Mouse (Mus musculus) right cerebral cortex, postnatal 14 days (tissue): Measurements from ENCODE around the gene Dab1.

Source experiments
- DNase-seq: peaks from one replicate; pipeline ENCODE4 v3.0.0; 2022

Gene Dab1

DNA sequence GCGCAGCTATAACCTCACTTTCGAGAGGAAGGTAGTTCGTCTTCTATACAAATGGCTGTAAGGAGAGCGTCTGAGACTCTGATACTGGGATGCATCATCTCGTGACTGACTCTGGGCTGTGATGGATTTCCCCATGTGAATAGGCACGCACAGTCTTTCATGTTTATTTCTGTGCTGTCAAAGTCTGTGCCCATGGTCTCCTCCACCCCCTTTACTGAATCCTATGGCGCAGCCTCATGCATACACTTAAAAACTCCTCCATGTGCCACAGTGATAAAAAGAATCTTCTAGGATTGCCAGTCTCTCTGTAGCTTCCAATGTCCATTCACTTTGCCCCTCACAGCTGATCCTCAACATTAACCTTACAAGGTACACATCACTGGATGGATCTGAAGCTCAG, 1009.5 kb downstream of the Dab1 start:
- DNase-seq = no peak

DNA sequence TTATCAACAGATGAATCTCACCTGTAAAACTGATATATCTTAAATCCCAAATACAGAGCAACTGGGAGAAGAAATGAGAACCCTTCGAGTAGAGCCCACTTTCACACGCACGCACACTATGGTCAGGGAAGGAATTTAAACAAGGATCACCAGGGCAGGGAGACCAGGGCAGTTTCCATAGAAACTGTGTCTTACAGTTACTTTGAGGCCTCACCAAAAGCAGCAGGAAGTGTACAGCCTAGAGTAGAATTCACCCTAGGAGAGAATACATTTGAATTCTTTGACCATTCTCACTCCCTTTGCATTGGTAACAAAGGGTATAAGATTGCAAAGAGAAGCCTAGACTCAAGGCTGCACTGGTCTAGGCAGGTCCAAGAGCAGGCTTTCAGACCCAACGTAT, 1017.9 kb downstream of the Dab1 start:
- DNase-seq = no peak

GRCm38 (mm10) chr4:104640617-104641016, 1021.5 kb downstream of the Dab1 start:
- no peak for DNase-seq

DNA sequence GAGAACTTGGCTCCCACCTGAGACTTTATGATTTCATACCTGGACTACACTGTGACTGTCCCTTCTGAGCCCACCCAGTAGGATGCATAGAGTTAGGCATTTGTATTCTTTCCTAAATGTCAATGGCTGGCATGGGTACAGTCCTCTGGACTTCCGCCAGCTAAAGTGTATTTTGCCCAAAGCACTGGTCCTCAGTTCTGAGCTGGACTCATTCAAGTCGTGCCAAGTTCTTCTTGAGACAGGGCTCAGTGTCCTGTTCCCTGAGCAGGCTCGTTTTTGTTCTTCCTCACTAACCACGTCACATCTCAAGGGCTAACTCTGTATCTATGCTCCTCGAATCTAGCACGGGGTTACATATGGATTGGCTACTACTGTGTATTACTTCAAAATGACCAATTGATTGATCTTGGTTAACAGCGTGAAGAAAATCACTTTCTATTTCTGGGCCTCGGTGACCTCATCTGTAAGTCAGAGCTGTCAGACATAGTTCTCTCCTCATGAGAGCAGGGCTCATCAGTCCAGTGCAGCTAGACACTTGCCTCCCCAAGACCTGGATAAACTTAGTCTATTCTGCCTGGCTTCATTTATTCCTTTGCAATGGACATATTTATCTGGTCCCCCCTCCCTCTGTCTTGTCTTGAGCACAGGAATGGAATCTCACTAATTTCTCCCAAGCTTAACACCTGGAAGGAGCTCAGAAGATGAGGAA, 1023.8 kb downstream of the Dab1 start:
- no peak for DNase-seq

DNA sequence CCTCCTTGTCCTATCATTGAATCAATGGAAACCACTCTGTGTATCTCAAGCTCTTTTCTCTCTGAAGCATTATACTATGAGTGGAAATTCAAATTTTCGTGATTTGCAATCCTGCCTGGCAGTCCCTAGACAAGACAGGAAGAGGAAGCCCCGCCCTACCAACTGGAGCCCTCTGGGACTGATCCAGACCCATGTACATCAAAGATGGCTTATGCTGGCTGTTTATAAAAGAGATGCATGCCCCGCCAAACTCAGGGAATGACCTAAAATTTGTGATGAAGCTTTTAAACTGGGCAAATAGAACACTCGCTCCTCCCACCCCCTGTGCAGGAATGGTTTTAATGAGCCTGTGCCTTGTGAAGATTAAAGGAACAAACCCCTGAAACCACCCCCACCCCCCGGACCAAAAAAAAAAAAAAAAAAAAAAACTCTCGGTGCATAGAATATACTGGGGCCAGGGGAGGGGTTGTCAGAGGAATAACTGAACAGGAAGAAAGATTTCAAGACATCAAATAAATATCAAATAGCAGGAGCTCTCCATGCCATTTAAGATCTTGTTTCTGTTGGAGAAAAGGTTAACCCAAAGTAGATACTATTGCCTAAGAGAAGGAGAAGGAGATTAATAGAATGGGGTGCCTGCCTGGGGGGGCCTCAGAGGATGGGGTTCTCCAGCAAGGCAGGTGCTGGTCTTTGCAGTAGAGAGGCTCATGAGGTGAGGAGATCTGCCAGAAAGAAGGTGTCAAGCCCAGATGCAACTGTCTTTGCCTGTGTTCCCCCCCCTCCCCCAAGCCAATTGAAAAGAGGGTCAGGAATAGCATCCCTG, 1024.6 kb downstream of the Dab1 start:
- peak; percentile 43 for DNase-seq

GRCm38 (mm10) chr4:104644357-104644630, 1025.1 kb downstream of the Dab1 start:
- DNase-seq = no peak

GRCm38 (mm10) chr4:104644862-104645261, 1025.7 kb downstream of the Dab1 start:
- DNase-seq = no peak

- DNase-seq = no peak
Observed at GRCm38 (mm10) chr4:104651761-104652160, 1032.6 kb downstream of the Dab1 start.

- no peak for DNase-seq
Observed at GRCm38 (mm10) chr4:104656728-104657127, 1037.6 kb downstream of the Dab1 start.

GRCm38 (mm10) chr4:104662841-104663614, 1043.9 kb downstream of the Dab1 start:
- no peak for DNase-seq

DNA sequence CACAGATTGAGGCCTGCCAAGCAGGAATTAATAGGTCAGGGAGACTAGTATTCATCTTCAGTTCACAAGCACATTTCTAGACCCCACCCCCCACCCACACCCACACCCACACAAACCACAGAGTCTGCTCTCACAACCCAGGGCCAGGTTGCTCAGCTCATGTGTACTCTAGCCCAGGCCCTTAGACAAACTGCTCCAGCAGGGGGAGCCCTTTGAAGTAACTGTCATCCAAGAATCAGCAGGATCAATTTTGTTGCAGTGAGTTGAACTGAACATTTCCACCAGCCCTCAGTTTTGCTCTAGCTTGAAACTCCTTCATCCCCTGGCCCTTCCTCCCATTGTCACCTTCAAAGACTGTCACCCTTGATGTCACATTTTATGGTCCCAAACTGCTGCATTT, 1046.4 kb downstream of the Dab1 start:
- peak; percentile 64 for DNase-seq

DNA sequence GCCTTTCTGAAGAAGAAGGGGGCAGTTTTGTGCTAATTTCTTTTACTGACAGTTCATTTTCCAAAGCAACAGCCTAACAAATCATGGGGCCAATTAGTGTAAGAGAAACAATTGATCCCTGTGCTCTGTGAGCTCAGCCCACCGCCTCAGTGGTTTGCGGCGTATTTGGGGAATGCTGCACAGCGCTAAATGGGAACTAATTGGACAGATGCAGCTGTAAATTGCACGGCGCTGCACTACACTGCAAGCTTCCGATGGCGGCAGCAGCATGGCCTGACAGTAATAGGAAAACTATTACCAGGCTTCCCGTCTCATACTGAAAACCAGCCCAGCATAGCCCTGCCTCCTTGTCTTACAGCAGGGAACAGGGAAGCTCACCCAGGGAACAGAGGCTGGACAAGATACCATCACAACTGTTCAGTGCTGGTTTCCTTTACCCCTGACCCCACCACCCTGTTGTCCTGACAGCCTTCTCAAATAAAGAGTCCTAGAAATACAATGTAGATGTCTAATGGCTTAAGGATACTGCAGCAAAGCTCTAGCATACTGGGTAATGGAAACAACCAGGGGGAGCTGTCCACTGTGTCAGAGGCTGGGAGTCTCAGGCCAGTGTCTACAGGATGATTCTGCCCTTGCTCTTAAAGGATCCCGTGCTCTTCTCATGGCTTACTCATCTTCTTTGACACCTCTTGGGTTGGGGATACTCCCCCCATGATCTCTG, 1047.8 kb downstream of the Dab1 start:
- DNase-seq = no peak

- DNase-seq = no peak
Observed at GRCm38 (mm10) chr4:104668061-104668460, 1048.9 kb downstream of the Dab1 start.

DNA sequence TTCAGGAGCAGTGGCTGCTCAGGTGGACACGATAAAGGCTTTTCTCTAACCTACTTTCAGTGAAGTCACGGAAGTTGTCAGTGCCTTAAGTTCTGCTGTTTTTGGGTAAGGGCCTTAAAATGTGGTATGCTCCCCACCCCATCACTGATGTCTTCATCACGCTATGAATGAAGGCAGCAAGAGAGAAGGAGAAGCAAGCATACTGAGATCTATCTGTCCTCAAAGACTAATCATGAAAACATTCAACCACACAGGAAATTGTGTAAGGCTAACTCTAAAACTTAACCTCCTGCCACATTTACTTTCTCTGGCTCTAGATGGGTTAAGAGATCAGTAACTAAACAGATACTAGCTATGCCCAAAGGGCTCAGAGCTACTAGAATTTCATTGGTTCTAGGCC, 1050.2 kb downstream of the Dab1 start:
- DNase-seq = no peak

DNA sequence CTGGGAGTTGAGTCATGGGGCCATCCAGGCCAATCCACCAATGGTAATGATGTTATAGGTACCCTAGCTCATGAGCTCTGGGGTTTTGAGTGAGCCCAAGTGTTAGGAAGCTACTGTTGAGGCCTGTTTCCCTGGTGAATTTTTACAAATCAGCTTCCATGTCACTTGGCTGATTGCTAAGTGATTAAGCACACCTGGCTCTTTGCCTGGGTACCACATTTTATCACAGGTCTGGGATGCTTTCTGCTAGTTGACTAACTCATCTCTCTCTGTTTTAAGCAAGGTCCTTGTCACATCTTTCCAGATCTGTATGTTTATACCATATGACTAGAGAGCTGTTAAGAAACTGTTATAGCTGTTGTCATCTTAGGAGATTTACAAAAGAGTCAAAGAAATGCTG, 1051.6 kb downstream of the Dab1 start:
- DNase-seq = no peak

- DNase-seq = no peak
Observed at GRCm38 (mm10) chr4:104673317-104673716, 1054.2 kb downstream of the Dab1 start.

DNA sequence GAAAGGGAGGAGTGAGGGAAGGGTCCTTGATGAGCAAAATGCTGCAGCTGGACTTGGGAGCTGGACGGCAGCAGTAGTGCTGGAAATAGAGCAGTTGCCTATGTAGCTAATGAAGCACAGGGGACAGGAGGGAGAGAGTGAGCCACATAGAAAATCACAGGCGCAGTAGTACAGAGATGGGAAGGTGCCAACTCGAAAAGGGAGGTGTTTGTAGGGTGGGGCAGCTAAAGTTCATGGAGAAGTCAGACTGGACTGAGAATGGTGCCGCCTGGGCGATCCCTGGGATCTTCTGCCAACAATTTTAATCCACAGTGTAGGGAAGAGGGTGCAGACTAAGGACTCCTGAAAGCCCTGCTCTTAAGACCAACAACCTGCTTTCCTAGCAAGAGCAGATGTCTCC, 1055.5 kb downstream of the Dab1 start:
- no peak for DNase-seq

DNA sequence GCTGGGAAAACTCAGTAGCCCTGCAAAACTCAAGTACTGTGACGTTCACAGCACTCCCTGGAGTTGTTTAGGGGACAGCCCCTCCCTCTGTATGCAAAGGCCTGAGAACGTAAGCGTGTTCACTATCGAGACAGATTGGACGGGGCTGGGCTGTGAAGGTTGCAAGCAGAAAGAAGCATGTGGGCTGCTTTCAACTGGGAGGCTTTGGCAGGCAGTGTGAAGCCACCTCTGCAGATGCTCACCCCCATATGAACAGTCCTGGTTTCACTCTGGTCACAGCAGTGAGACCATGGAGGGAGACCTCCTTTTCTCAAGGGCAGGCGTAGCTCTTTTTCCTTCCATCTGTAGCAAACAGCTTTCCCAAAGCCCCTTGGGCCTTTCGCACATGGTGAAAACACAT, 1059.1 kb downstream of the Dab1 start:
- DNase-seq = peak; percentile 31

- DNase-seq = no peak
Observed at GRCm38 (mm10) chr4:104680475-104680874, 1061.3 kb downstream of the Dab1 start.

- no peak for DNase-seq
Observed at GRCm38 (mm10) chr4:104686137-104686809, 1067.1 kb downstream of the Dab1 start.

DNA sequence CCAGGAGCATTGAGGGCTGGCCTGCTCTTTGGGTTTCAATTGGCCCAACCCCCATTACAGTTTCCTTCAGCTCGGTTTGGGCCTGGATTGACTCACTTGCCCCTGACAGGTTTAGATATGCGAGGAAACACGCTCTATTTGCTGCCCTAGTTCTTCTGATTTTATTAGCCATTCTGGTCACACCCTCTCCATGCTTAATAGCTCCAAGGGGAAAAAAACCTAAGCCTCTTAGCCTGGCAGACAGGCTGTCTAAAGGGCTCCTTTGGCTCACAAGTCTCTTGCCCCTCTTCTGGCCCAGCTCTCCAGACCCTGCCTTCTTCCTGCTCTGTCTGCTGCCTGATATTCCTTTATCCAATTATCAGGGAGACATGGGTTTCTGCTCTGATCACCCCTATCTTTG, 1069.9 kb downstream of the Dab1 start:
- DNase-seq = no peak

DNA sequence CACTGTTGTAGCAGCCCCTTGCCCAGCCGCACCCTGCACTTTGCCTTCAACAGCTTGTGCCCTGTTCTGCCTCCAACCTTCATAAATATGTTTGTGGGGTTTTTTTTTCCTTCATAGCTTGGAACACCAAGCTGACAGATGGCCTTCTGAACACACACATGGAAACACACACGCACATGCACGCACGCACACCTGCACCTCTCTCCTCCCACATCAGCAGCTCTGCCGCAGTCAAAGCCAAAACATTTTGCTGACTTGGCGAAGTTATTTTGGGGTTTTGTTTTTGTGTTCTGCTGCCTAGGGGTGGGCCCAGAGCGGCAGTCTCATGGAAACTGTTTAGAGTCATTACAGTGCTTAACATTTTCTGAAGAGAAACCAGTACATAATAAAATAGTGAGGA, 1071.9 kb downstream of the Dab1 start:
- DNase-seq = no peak

DNA sequence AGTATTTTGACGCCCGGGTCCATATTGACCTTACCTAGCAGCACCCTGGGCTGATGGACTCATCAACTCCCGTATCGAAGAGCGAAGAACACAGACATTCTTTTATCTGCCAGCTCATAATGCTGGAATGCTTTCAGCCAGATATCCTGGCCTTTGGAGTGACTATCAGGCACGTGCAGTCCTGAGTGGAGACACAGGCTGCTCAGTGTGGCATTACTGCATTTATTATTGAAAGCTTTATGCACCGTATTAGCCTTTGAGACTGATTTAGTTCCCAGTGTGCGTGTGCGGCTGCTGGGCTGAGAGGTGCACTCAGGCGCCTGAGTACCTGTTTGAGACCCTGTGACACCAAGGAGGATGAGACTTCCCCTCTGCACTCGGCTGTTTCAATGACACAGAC, 1075.0 kb downstream of the Dab1 start:
- no peak for DNase-seq
